Mouse (Mus musculus) 416B (cell line): Measurements from ENCODE around the gene Trir.

Source experiments
- DNase-seq: peaks from one replicate; pipeline ENCODE4 v3.0.0; 2011; ENCODE audit warnings: low read depth

Gene Trir

DNA sequence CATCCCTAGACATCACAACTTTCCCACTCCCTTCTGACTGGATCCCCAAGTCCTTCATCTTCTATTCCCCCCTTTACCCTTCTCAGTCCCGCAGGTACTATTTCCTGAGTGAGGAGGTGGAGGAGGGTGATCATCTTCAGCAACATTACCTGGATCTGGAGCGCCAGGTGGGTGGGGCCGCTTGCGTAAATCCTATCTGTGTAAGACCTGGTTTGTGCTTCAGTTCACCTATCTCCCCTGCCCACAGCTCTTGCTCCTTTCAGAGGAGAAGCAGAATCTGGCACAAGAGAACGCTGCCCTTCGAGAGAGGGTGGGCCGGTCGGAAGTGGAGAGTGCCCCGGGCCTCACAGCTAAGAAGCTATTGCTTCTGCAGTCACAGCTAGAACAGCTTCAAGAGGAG, 32.2 kb upstream of the Trir start:
- DNase-seq, result no peak

DNA sequence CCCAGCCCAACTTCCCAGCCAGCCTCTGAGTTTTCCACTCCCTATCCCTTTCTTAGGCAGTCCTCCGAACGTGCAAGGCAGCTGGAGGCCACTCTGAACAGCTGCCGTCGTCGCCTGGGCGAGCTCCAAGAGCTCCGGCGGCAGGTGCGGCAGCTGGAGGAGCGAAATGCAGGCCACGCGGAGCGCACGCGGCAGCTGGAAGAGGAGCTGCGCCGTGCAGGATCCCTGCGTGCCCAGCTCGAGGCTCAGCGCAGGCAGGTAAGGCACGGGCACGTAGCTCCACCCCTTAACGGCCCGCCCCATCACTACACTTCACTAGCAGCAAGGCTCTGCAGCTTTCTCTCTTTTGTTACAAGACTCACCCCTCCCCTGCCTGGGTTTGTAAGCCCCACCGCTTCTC, 30.9 kb upstream of the Trir start:
- DNase-seq, result no peak

DNA sequence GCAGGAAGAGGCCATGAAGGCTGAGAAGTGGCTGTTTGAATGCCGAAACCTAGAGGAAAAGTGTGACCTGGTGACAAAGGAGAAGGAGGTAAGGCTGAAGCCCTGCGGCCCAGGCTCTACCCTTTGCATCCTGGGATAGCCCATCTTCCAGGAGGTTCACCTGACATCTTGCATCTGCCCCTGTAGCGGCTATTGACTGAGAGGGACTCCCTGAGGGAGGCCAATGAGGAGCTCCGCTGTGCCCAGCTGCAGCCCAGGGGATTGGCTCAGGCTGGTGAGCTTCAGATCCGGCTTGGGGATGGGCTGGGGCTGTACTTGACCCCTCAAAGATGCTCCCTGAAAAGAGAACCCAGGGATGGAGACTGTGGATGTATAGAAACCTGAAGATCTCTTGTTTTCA, 29.6 kb upstream of the Trir start:
- DNase-seq, result no peak

DNA sequence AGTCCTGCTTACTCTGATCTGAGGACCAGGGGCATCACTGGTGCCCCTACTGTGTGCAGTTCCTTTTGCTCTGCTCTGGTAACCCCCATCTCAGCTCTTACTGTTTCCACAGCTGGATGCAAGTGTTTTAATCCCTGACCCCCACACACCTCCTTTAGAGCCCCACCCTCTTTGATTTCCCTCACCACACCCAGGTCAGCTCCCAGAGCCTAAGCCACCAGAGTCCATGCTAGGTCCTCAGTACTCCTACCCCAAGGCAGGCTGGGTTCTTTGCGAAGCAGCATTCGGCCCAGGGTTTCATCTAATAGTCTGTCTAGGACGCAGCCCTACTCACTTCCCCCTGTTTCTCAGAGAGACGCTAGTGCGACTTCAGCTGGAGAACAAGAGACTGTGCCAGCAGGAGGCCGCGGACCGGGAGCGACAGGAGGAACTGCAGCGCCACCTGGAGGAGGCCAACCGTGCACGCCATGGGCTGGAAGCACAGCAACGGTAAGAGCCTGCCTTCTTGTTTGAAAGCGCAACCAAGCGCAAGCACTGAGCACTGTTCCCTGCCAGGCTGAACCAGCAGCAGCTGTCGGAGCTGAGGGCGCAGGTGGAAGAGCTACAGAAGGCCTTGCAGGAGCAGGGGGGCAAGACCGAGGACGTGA, 28.9 kb upstream of the Trir start:
- peak; percentile 93 for DNase-seq

DNA sequence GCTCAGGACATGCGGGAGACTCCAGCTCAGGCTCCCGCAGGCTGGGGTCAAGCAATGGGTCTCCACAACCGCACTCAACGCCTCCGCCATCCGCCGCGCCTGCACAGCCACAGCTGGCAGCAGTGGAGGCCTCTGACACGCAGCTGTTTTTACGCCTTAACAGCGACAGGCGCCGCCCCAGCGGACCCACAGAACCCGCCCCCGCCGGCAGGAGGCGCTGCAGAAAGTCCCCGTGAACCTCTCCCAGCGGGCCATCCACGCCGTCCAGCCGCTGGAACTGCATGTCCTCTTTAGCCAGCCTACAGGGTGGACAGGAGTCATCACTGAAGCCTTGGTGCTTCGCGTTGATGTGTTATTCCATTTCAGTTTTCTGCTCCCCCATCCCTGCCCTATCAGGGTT, 18.9 kb upstream of the Trir start:
- no peak for DNase-seq

DNA sequence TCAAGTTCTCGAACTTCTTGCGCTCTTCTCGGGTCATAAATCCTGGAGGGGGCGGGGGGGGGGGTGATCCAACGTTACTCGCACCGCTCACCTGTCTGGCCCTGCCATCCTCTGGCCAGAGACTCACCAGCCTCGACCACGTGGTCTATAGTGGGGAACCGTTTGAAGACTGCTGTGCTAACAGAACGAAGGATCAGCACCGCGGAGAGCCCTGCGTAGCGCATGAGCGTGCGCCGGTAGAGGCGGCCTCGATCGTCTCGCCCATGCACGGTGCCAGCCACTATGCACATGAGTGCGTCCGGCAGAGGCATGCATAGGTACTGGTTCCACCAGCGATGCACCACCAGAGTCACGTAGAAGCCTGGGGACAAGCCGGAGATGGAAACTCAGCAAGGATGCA, 15.4 kb upstream of the Trir start:
- no peak for DNase-seq

DNA sequence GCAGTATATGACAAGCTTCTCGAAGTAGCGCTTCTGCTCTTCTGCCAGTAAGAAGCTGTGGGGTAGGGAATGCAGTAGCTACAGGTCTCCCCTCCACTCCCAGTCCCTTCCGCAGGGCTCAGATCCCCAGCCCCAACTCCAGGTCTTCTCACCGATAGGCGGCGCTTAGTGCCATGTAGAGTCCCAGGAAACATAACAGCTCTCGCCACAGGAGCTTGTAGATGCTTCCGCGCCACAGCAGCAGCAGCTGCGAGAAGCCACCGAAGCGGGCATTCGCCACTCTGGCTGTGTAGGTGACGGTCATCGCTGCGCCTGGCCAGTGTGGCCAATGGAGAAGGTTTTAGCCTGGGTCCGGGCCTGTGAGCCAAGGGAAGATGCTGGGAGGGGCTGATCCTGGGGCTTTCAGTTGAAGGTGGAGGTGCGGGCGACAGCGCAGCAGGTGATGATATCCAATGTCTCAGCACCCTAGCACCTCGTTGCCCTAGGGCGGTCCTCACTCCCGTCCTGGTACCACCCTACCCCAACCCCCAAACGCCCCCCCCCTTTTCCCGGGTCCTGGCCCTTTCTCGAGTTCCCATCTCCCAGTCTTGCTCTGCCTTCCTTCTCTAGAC, 13.3 kb upstream of the Trir start:
- no peak for DNase-seq

DNA sequence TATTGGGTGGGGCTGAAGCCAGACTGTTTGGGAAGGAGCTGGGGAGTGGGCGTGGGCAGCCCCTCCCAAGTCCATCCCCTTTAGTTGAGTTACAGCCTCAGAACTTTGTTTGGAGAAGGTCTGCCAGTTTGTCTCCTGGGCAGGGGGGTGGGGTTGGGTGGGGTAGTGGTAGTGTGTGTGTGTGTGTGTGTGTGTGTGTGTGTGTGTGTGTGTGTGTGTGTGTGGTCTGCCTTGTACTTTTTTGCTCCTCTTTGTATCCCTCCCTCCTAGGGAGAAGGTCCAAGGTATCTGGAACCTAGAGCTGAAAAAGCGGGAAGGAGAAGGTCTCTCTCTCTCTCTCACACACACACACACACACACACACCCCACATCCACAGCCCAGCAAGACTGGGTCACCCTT, 12.2 kb upstream of the Trir start, which contains the start of gene Best2:
Gene Best2 (minus strand): TSS at position 101 of the 400 bp plus-strand sequence.
- no peak for DNase-seq

DNA sequence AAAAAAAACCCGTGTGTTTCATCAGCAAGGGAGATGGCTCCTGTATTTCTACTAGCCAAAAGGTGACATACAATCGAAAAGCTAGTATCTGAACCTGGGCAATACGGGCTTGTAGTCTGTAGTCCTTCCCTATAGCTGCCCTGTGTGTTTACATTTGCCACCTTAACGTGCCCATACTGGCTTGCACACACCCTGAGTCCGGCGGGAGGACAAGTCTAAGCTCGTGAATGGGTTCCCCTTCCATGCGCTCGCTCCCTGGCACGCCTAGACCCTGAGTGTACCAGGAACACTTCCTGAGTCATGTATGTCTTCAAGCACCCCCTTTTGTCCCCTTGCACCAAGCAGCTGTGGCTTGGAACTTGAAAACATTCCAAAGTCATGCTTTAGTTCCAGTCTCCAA, 9.9 kb upstream of the Trir start:
- no peak for DNase-seq

DNA sequence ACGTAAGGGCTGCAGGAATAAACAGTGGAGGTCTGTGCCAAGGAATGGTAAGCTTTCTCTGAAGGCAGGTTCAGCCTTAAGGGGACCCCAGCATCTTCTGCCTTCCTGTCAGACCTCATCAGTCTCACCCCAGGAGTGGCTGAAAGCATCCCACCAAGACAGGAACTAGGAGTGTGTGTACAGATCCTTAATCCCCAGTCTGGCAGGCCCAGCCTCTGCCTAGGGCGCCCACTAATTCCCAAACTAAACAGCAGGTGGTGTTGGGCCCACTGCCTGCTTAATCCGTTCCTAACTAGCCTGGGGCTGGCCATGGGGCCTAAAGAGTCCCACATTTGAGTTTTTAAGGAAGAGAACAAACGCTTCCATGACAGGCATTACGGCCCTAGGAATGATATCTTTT, 9.4 kb upstream of the Trir start:
- no peak for DNase-seq

DNA sequence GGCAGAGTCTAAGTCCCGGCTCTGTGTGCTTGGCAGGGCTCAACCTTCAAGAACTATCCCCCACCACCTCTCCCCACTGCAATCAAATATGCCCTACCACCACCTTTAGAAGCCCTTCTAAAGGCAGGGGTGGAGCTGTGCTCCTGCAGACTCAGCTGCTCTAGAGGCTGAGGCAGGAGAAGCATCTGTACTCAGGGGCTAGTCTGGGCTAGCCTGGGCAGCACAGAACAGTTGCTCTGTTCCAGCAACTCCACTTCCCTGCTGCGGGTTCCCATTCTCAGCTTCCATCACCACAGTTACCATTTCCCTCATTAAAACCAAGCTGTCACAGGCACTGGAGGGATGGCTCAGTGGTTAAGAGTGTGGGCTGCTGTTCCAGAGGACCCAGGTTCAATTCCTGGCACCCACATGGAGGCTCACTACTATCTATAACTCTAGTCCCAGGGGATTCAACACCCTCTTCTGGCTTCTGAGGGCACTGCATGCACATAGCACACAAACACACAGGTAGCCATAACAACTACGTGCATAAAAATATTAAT, 5.0 kb upstream of the Trir start:
- no peak for DNase-seq

DNA sequence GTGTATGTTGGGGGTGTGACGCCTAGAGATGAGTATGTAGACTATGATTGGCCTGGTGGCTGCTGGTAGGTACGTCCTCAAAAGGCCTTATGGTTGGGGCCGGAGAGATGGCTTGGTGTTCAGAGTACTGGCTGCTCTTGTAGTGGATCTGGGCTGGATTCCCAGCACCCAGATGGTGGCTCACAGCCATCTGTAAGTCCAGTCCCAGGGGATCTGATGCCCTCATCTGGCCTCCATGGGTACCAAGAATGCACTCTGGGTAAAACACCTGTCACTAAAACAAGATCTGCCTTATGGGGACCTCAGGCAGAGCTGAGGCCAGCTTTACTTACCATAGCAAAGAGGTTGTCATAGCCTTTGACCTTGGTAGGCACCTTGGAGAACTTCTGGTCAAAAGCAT, 2.8 kb upstream of the Trir start:
- no peak for DNase-seq

DNA sequence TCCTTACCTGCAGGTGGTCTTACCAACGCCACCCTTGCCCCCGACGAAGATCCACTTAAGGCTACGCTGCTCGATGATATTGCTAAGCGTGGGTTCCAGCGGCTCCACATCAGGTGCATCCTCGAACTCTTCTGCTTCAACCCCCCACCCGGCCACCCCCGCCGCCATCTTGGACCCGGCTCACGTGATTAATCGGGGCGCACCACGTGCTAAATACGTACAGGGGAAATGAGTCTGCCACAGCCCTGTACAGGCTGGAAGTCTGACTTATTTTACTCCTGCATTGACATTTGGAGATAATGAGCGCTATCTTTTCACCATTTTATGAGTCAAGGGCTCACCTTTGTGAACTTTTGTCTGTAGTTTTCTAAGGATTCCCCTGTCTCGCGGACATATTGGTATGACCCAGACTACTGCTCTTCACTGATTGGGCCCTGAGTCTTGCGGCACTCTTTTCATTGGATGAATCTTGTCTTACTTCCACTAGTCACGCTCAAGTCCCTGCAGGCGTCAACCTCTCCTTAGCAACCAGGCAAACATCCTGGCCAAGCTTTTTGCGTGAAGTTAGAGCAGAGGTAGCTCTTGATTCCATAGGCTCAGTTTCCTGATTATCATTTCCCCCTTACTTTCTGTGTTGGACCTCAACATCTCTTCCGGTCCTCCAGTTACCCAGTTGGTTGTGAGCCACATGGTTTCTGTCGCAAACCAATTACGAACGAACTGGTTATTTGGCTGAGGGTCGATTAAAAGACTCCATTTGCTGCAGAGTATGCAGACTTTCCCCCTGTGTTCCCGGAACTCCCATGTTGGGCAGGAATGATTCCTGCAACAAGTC, 1.3 kb upstream of the Trir start, which contains the start of gene Asna1:
Gene Asna1 (minus strand): TSS at position 184 of the 835 bp plus-strand sequence.
- peak; percentile 98 for DNase-seq

DNA sequence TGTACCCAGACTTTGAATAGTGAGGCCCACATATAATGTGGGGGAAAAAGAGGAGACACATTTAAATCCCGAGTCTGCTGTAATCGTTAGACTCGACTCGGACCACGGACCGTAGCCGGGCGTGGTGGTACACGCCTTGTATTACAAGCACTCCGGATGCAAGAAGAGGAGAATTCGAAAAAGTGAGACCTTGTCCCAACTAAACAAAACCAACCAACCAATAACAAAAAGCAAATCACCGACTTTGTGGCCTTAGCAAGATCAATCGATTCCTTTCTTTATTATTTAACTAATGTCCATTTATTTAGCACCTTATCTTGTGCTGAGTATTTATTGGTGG, 863 bp downstream of the Trir start:
- DNase-seq, result peak; percentile 34

DNA sequence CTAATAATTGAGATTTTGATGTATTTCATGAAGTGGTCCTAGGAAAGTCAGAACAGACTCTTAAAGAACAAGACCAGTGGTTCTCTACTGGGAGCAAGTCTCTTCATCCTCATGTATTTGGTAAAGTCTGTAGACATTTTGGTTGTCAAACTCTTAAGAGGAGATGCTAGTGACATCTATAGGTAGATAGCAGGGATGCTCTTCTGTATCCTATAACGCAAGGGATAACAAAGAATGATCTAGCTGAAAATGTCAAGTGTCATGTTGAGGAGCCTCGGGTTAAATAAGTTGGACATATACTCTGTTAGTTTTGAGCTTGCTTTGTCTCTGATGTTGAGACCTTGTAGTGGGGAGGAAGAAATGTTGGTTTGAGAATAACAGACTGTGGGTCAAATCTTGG, 1.3 kb downstream of the Trir start:
- DNase-seq, result peak; percentile 44

DNA sequence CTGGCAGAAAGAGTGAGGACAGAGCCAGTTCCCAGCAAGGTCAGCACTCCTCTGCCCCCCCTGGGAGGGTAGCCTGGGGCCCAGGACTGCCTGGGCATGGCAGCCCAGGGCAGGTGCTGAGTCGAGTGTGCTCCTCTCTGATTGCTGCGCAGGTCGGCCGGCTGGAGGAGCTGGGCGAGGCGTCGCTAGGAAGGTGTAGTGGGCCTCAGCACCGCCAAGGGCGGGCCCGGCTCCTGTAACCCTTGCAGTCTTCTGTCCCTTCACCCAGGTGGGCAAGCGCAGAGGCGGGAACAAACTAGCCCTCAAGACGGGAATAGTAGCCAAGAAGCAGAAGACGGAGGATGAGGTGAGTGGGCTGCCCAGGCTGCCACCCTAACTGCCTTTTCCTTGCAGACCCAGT, 2.6 kb downstream of the Trir start:
- no peak for DNase-seq

DNA sequence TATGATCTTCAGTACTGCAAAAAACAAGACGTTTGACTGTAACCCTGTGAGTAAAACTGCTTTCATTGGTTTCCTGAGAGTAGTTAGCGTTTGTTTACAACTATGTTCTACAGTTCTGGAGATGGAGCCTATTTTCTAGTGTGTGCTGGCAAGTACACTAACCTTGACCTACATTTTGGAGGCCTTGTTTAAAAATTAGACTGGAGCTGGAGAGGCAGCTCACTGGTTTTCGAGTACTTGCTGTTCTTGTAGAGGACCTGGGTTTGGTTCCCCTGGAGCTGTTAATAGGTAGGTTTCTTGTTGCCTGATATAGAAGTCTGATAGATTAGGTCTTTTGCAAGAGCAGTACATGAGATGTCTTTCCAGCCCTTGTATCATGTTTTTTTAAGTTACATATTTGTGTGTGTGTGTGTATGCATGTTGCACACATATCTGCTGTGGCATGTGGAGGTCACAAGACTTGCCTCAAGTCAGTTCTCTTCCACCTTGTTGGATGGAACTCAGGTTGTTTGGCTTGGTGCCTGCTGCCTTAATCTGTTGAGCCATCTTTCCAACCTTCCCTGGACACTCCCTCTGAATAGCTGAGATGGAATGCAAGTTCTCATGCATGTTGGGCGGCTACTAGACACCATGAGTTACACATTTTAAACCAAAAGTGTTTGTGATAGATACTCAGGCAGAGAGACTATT, 6.1 kb downstream of the Trir start:
- no peak for DNase-seq

DNA sequence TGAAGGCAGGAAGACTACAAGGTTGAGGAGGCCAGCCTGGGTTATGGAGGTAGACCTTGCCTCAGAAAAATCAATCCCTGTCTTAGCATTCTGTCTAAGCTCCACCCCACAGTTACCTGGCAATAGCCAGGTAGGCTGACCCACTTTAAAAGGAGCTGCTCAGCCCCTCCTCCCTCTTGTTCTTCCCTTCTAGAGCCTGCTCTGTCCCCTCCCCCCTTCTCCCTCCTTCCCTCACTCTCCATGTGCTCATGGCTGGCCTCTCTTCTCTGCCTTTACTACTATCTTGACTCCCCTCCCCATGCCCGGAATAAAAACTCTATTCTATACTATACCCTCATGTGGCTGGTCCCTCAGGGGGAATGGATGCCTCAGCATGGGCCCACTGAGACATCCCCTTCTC, 7.2 kb downstream of the Trir start:
- DNase-seq, result no peak

DNA sequence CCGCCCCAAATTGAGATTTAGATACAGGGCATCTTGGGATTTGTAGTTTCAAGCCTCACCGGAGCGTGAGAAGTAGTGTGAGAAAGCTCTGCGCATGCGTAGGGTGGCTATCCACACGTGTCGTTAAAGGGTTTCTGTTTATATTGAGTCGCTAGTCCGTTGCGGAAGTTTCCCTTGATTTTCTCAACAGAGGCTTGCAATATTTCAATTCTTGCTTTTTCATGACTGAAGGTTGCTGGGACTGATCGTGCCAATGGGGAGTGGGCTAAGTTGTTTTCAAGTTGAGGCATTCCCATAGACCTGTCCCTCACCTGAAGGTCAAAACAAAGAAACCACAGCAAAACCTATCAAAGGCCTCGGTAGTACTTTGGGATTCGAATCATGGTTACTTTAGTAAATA, 8.1 kb downstream of the Trir start:
- no peak for DNase-seq

DNA sequence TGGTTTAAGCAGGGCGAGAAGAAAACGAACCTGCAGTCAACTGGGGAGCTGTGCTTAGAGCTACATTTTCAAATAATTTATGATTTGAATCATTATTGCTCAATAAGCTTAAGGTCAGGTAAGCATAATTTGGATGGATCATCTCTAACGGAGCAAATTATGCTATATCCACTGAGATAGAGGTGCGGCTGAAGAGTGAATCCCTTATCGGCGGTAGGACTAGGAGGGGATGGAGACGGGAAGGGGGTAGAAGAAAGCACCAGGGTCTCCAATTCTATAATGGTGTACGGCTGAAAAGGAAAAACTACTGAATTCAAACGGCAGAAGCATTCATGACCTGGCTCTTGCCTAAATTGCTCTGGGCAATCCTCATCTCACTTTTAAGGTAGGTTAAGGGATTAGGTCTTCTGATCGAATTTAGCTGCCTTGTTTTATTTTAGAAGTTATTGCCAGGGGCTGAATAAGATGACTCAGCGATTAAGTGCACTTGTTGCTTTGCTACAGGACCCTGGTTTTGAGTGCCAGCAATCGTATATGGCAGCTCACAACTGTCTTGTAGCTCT, 8.6 kb downstream of the Trir start:
- DNase-seq, result no peak

DNA sequence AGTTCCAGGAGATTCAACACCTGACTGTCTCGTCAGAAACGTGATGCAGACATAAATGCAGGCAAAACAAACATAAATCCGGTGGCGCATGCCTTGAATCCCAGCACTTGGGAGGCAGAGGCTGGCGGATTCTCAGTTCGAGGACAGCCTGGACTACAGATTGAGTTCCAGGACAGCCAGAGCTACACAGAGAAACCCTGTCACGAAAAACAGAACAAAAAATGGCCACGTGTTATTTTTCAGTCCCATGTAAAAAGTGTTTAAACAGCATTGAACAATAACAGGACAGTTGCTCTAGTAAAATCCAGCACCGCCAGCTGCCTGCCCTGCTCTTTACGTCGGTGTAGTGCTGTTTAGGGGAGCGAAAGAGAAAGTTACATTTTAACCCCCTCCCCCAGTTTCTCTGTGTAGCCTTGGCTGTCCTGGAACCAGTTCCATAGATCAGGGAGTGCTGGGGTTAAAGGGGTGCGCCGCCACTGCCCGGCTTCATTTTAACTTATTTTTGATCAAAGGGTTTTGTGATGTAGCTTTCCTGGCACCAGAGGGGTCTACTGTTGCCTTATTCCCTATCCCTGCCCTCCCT, 9.2 kb downstream of the Trir start:
- DNase-seq, result peak; percentile 68

DNA sequence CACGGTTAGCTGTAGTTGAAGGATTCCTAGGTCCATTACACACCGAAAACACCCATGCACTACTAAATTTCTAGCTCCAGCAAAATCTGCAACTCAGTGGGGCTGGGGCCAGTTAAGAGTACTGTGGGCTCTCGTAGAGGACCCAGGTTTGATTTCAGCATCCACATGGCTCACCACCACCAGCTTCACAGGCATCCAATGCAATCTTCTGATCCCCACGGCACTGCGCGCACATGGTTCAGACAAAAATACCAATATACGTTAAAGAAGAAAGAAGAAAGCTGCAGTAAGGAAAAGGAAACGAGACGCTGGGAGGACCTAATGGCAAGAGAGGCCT, 9.7 kb downstream of the Trir start:
- DNase-seq, result no peak
